Mouse (Mus musculus): ENCODE data around the gene Bbof1. TPM values are rescaled to one million over a fixed set of nuclear protein-coding genes. Genes with fewer than 3 reads are reported as not detected.

Gene Bbof1
- polyA plus RNA-seq, 1 experiment from 2014 or later = 0.96 TPM

- Histone ChIP-seq H3K36me3 (ENCODE audit: insufficient read depth) (0 out of 2 replicates have a peak, but pooled peaks cover 4% of the 10 kb centered on the region), H3K9me3 (ENCODE audit: low read depth, low read length) (no peaks in the 10 kb centered on the region), H3K4me3 (ENCODE audit: low read depth, low read length) (no peak overlapping the region), H3K4me1 (ENCODE audit: insufficient read depth) (no peaks in the 10 kb centered on the region), H3K27me3 (ENCODE audit: insufficient read depth, low read length) (no peaks in the 10 kb centered on the region), H3K27ac (ENCODE audit: low read depth) (no peak overlapping the region), H3K4me2 (no peak overlapping the region), H3K9ac (no peak overlapping the region)
- no peak for TF ChIP-seq CTCF (IDR thresholded peaks at IDR 0.05; ENCODE audit: low read depth)
- 69% methylated on average over 6 of the region's 6 CpGs for WGBS
- DNase-seq = no peak
- ATAC-seq (ENCODE audit: insufficient read depth) = no peak
Observed at GRCm38 (mm10) chr12:84390336-84390735, 18.5 kb upstream of the Bbof1 start.

- DNase-seq = no peak
- 93% methylated on average over 4 of the region's 4 CpGs for WGBS
- ATAC-seq (ENCODE audit: insufficient read depth) = no peak
Observed at GRCm38 (mm10) chr12:84392681-84393080, 16.2 kb upstream of the Bbof1 start.

GRCm38 (mm10) chr12:84393847-84394246 lies 15.0 kb upstream of the Bbof1 start:
- Histone ChIP-seq H3K4me2 (no peak overlapping the region), H3K9ac (no peak overlapping the region), H3K9me3 (ENCODE audit: low read depth, low read length) (no peaks in the 10 kb centered on the region), H3K4me1 (ENCODE audit: insufficient read depth) (no peaks in the 10 kb centered on the region), H3K4me3 (ENCODE audit: low read depth, low read length) (no peak overlapping the region), H3K27me3 (ENCODE audit: insufficient read depth, low read length) (no peaks in the 10 kb centered on the region), H3K36me3 (ENCODE audit: insufficient read depth) (0 out of 2 replicates have a peak, but pooled peaks cover 1% of the 10 kb centered on the region), H3K27ac (ENCODE audit: low read depth) (no peak overlapping the region)
- DNase-seq = no peak
- no peak for TF ChIP-seq CTCF (IDR thresholded peaks at IDR 0.05; ENCODE audit: low read depth)
- 85% methylated on average over 5 of the region's 5 CpGs for WGBS
- ATAC-seq (ENCODE audit: insufficient read depth) = no peak

More at GRCm38 (mm10) chr12:84392681-84393080, 16.2 kb upstream of the Bbof1 start:
- Histone ChIP-seq H3K9ac (no peak overlapping the region), H3K36me3 (ENCODE audit: insufficient read depth) (0 out of 2 replicates have a peak, but pooled peaks cover 4% of the 10 kb centered on the region), H3K4me2 (no peak overlapping the region), H3K27ac (ENCODE audit: low read depth) (no peak overlapping the region), H3K27me3 (ENCODE audit: insufficient read depth, low read length) (no peaks in the 10 kb centered on the region), H3K4me3 (ENCODE audit: low read depth, low read length) (no peak overlapping the region), H3K4me1 (ENCODE audit: insufficient read depth) (no peaks in the 10 kb centered on the region), H3K9me3 (ENCODE audit: low read depth, low read length) (no peaks in the 10 kb centered on the region)
- no peak for TF ChIP-seq CTCF (IDR thresholded peaks at IDR 0.05; ENCODE audit: low read depth)

- 80% methylated on average over 14 of the region's 14 CpGs for WGBS
- Histone ChIP-seq H3K4me2 (no peak overlapping the region), H3K9ac (no peak overlapping the region), H3K27me3 (ENCODE audit: insufficient read depth, low read length) (no peaks in the 10 kb centered on the region), H3K27ac (ENCODE audit: low read depth) (no peak overlapping the region), H3K4me1 (ENCODE audit: insufficient read depth) (no peaks in the 10 kb centered on the region), H3K36me3 (ENCODE audit: insufficient read depth) (no peaks in the 10 kb centered on the region), H3K4me3 (ENCODE audit: low read depth, low read length) (no peak overlapping the region), H3K9me3 (ENCODE audit: low read depth, low read length) (no peaks in the 10 kb centered on the region)
- no peak for TF ChIP-seq CTCF (IDR thresholded peaks at IDR 0.05; ENCODE audit: low read depth)
- no peak for DNase-seq
- no peak for ATAC-seq (ENCODE audit: insufficient read depth)
Observed at GRCm38 (mm10) chr12:84396947-84397679, 11.8 kb upstream of the Bbof1 start.

- Histone ChIP-seq H3K4me1 (ENCODE audit: insufficient read depth) (no peaks in the 10 kb centered on the region), H3K27me3 (ENCODE audit: insufficient read depth, low read length) (no peaks in the 10 kb centered on the region), H3K27ac (ENCODE audit: low read depth) (no peak overlapping the region), H3K4me3 (ENCODE audit: low read depth, low read length) (no peak overlapping the region), H3K9ac (no peak overlapping the region), H3K4me2 (no peak overlapping the region), H3K9me3 (ENCODE audit: low read depth, low read length) (no peaks in the 10 kb centered on the region), H3K36me3 (ENCODE audit: insufficient read depth) (no peaks in the 10 kb centered on the region)
- DNase-seq = no peak
- no peak for ATAC-seq (ENCODE audit: insufficient read depth)
- TF ChIP-seq CTCF (IDR thresholded peaks at IDR 0.05; ENCODE audit: low read depth) = no peak
Observed at GRCm38 (mm10) chr12:84397685-84398084, 11.2 kb upstream of the Bbof1 start.

- 59% methylated on average over 5 of the region's 5 CpGs for WGBS
- no peak for DNase-seq
Observed at GRCm38 (mm10) chr12:84398629-84399028, 10.2 kb upstream of the Bbof1 start.

GRCm38 (mm10) chr12:84399135-84399534 lies 9.7 kb upstream of the Bbof1 start:
- no peak overlapping the region for H3K4me2 ChIP-seq
- no peak overlapping the region for H3K4me3 ChIP-seq (ENCODE audit: low read depth, low read length)
- ATAC-seq (ENCODE audit: insufficient read depth) (no peak), DNase-seq (no peak)
- H3K27me3 ChIP-seq (ENCODE audit: insufficient read depth, low read length) = no peaks in the 10 kb centered on the region
- no peak for TF ChIP-seq CTCF (IDR thresholded peaks at IDR 0.05; ENCODE audit: low read depth)
- WGBS = 67% methylated on average over 9 of the region's 9 CpGs
- H3K4me1 ChIP-seq (ENCODE audit: insufficient read depth) = no peaks in the 10 kb centered on the region
- no peaks in the 10 kb centered on the region for H3K36me3 ChIP-seq (ENCODE audit: insufficient read depth)
- no peaks in the 10 kb centered on the region for H3K9me3 ChIP-seq (ENCODE audit: low read depth, low read length)
- H3K27ac ChIP-seq (ENCODE audit: low read depth) = no peak overlapping the region
- no peak overlapping the region for H3K9ac ChIP-seq

More at GRCm38 (mm10) chr12:84398629-84399028, 10.2 kb upstream of the Bbof1 start:
- TF ChIP-seq CTCF (IDR thresholded peaks at IDR 0.05; ENCODE audit: low read depth) = no peak
- no peak for ATAC-seq (ENCODE audit: insufficient read depth)
- no peak overlapping the region for H3K4me2 ChIP-seq
- H3K36me3 ChIP-seq (ENCODE audit: insufficient read depth) = no peaks in the 10 kb centered on the region
- no peaks in the 10 kb centered on the region for H3K9me3 ChIP-seq (ENCODE audit: low read depth, low read length)
- no peaks in the 10 kb centered on the region for H3K4me1 ChIP-seq (ENCODE audit: insufficient read depth)
- no peak overlapping the region for H3K27ac ChIP-seq (ENCODE audit: low read depth)
- no peak overlapping the region for H3K4me3 ChIP-seq (ENCODE audit: low read depth, low read length)
- H3K27me3 ChIP-seq (ENCODE audit: insufficient read depth, low read length) = no peaks in the 10 kb centered on the region
- no peak overlapping the region for H3K9ac ChIP-seq

Measured in lung, embryonic 14.5 days (tissue).